Mouse (Mus musculus): Measurements from ENCODE around the gene H2-Eb1.
"Not testable (repeated sequence)": the region's sequence is repeated elsewhere in the genome, so short reads cannot be mapped to it uniquely, and the experiment has no call there.

H2-Eb1 gene

GRCm38 (mm10) chr17:34291609-34292008 lies 14.1 kb upstream of the H2-Eb1 start:
- peak; percentile 52 for DNase-seq (ENCODE audit: low spot score)

GRCm38 (mm10) chr17:34292570-34292969 lies 13.1 kb upstream of the H2-Eb1 start:
- DNase-seq (ENCODE audit: low spot score) = no peak

- no peak for DNase-seq (ENCODE audit: low spot score)
These were observed 12.1 kb upstream of the H2-Eb1 start for GRCm38 (mm10) chr17:34293533-34293932.

- no peak for DNase-seq (ENCODE audit: low spot score)
These were observed 11.4 kb upstream of the H2-Eb1 start for GRCm38 (mm10) chr17:34294249-34294648.

- DNase-seq (ENCODE audit: low spot score) = no peak
These were observed 10.4 kb upstream of the H2-Eb1 start for GRCm38 (mm10) chr17:34295307-34295706.

GRCm38 (mm10) chr17:34295891-34296794 lies 9.5 kb upstream of the H2-Eb1 start:
- peak; percentile 49 for DNase-seq (ENCODE audit: low spot score)

- no peak for DNase-seq (ENCODE audit: low spot score)
These were observed 6.3 kb upstream of the H2-Eb1 start for GRCm38 (mm10) chr17:34299356-34299755.

GRCm38 (mm10) chr17:34300071-34300470 lies 5.6 kb upstream of the H2-Eb1 start:
- DNase-seq (ENCODE audit: low spot score) = no peak

GRCm38 (mm10) chr17:34300691-34301566 lies 4.7 kb upstream of the H2-Eb1 start:
- DNase-seq (ENCODE audit: low spot score) = no peak

- DNase-seq (ENCODE audit: low spot score) = no peak
These were observed 3.9 kb upstream of the H2-Eb1 start for GRCm38 (mm10) chr17:34301670-34302190.

- no peak for DNase-seq (ENCODE audit: low spot score)
These were observed 1.9 kb upstream of the H2-Eb1 start for GRCm38 (mm10) chr17:34303789-34304188.

GRCm38 (mm10) chr17:34304751-34305150 lies 916 bp upstream of the H2-Eb1 start:
- DNase-seq (ENCODE audit: low spot score) = peak; percentile 80

GRCm38 (mm10) chr17:34306407-34306806 lies 740 bp downstream of the H2-Eb1 start:
- no peak for DNase-seq (ENCODE audit: low spot score)

GRCm38 (mm10) chr17:34307216-34307615 lies 1.5 kb downstream of the H2-Eb1 start:
- no peak for DNase-seq (ENCODE audit: low spot score)

GRCm38 (mm10) chr17:34308161-34308560 lies 2.5 kb downstream of the H2-Eb1 start:
- no peak for DNase-seq (ENCODE audit: low spot score)

GRCm38 (mm10) chr17:34309225-34309624 lies 3.6 kb downstream of the H2-Eb1 start:
- DNase-seq (ENCODE audit: low spot score) = no peak

GRCm38 (mm10) chr17:34309683-34310385 lies 4.2 kb downstream of the H2-Eb1 start:
- no peak for DNase-seq (ENCODE audit: low spot score)

GRCm38 (mm10) chr17:34310526-34310925 lies 4.9 kb downstream of the H2-Eb1 start:
- DNase-seq (ENCODE audit: low spot score) = not testable (repeated sequence)

- DNase-seq (ENCODE audit: low spot score) = no peak
These were observed 6.5 kb downstream of the H2-Eb1 start for GRCm38 (mm10) chr17:34312185-34312584.

- DNase-seq (ENCODE audit: low spot score) = peak; percentile 81
These were observed 7.7 kb downstream of the H2-Eb1 start for GRCm38 (mm10) chr17:34313393-34313792.

GRCm38 (mm10) chr17:34314286-34314685 lies 8.6 kb downstream of the H2-Eb1 start:
- no peak for DNase-seq (ENCODE audit: low spot score)

GRCm38 (mm10) chr17:34315512-34315911 lies 9.8 kb downstream of the H2-Eb1 start:
- DNase-seq (ENCODE audit: low spot score) = no peak
